Mouse (Mus musculus): ENCODE data around the gene Notch1.

DNA sequence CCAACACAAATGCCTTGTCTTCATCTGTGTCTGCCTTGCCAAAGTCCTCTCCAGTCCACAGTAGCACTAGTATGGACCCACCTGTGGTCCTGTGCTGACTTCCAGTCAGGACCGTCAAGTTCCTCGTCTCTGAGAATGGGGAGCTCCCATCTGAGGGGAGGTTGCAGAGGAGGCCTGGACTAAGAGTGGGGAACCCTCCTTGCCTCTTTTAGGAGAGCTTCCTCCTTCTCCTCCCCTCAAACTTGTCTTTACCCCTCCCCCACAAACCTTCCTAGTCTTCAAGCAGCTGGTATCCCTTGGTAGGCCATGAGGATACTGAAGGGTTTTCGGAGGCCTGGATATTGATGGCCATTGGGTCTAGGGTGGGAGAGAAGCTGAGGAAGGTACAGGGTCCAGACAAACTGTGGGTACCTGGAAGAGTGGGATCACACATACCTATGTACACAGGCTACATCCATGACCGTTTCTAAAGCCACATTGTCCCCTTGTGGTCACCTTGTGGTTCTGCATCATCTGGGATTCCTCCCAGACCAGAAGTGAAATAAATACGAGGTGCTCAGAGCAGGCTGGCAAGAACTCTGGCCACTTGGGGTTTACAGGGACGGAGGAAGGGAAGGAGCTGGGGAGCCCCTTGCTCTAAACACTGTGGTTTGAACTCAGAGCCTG is 45.0 kb upstream of the Notch1 start:
- TF ChIP-seq CTCF (IDR thresholded peaks at IDR 0.05) (peak; percentile 100), EP300 (IDR thresholded peaks at IDR 0.05) (no peak)

All from lung, postnatal 0 days (tissue).